Mouse (Mus musculus): ENCODE results near the gene Cdc42bpb.
A peak's percentile ranks its signal among the peaks of the same experiment; 100 is the strongest.

The Cdc42bpb gene

GRCm38 (mm10) chr12:111284532-111284931, 93.0 kb downstream of the Cdc42bpb start:
- no peak for DNase-seq (ENCODE audit: low spot score)

- DNase-seq (ENCODE audit: low spot score), result no peak
These were observed 93.9 kb downstream of the Cdc42bpb start for GRCm38 (mm10) chr12:111283573-111283972.

- no peak for DNase-seq (ENCODE audit: low spot score)
These were observed 101.1 kb downstream of the Cdc42bpb start for GRCm38 (mm10) chr12:111276371-111276770.

GRCm38 (mm10) chr12:111275150-111275841, 102.2 kb downstream of the Cdc42bpb start:
- no peak for DNase-seq (ENCODE audit: low spot score)

- DNase-seq (ENCODE audit: low spot score), result no peak
These were observed 102.9 kb downstream of the Cdc42bpb start for GRCm38 (mm10) chr12:111274447-111275149.

GRCm38 (mm10) chr12:111274006-111274405, 103.5 kb downstream of the Cdc42bpb start:
- DNase-seq (ENCODE audit: low spot score), result no peak

- DNase-seq (ENCODE audit: low spot score), result peak; percentile 77
These were observed 105.1 kb downstream of the Cdc42bpb start for GRCm38 (mm10) chr12:111272420-111272819.

- DNase-seq (ENCODE audit: low spot score), result no peak
These were observed 105.6 kb downstream of the Cdc42bpb start for GRCm38 (mm10) chr12:111271966-111272365.

GRCm38 (mm10) chr12:111271406-111271805, 106.1 kb downstream of the Cdc42bpb start:
- no peak for DNase-seq (ENCODE audit: low spot score)

GRCm38 (mm10) chr12:111270629-111271277, 106.8 kb downstream of the Cdc42bpb start, which contains the start of gene Amn:
Gene Amn (plus strand): TSS chr12:111271095.
- no peak for DNase-seq (ENCODE audit: low spot score)

GRCm38 (mm10) chr12:111267673-111268325, 109.7 kb downstream of the Cdc42bpb start:
- DNase-seq (ENCODE audit: low spot score), result no peak

- DNase-seq (ENCODE audit: low spot score), result no peak
These were observed 110.9 kb downstream of the Cdc42bpb start for GRCm38 (mm10) chr12:111266592-111266991.

GRCm38 (mm10) chr12:111265212-111265611, 112.3 kb downstream of the Cdc42bpb start:
- DNase-seq (ENCODE audit: low spot score), result no peak

- no peak for DNase-seq (ENCODE audit: low spot score)
These were observed 113.9 kb downstream of the Cdc42bpb start for GRCm38 (mm10) chr12:111263650-111264049.

GRCm38 (mm10) chr12:111251227-111251626, 126.3 kb downstream of the Cdc42bpb start:
- no peak for DNase-seq (ENCODE audit: low spot score)

- DNase-seq (ENCODE audit: low spot score), result no peak
These were observed 127.4 kb downstream of the Cdc42bpb start for GRCm38 (mm10) chr12:111250116-111250515.

- DNase-seq (ENCODE audit: low spot score), result no peak
These were observed 128.4 kb downstream of the Cdc42bpb start for GRCm38 (mm10) chr12:111249095-111249494.

GRCm38 (mm10) chr12:111246808-111247464, 130.6 kb downstream of the Cdc42bpb start:
- DNase-seq (ENCODE audit: low spot score), result no peak

GRCm38 (mm10) chr12:111245070-111245469, 132.4 kb downstream of the Cdc42bpb start:
- no peak for DNase-seq (ENCODE audit: low spot score)

- no peak for DNase-seq (ENCODE audit: low spot score)
These were observed 133.8 kb downstream of the Cdc42bpb start for GRCm38 (mm10) chr12:111243733-111244132.
